Mouse (Mus musculus): ENCODE measurements around the gene Creg2. TPM values are rescaled to one million over a fixed set of nuclear protein-coding genes. Genes with fewer than 3 reads are reported as not detected.

Creg2 gene
- polyA plus RNA-seq, 1 experiment from 2014 or later, result 12.6 TPM

- no peak overlapping the region for H3K4me3 ChIP-seq (replicated peaks)
- ATAC-seq (ENCODE audit: low FRiP score), result no peak
- no peaks in the 10 kb centered on the region for H3K27me3 ChIP-seq (replicated peaks)
- 70% methylated on average over 6 of the region's 6 CpGs for WGBS
- no peaks in the 10 kb centered on the region for H3K36me3 ChIP-seq
- no peak overlapping the region for H3K9ac ChIP-seq (replicated peaks)
- H3K9me3 ChIP-seq (replicated peaks), result no peaks in the 10 kb centered on the region
- no peak overlapping the region for H3K4me2 ChIP-seq
- peaks cover 21% of the 10 kb centered on the region for H3K4me1 ChIP-seq
- H3K27ac ChIP-seq (replicated peaks), result no peak overlapping the region
Observed at GRCm38 (mm10) chr1:39571653-39572052, 79.6 kb downstream of the Creg2 start.

Other genes with a start within 250 kb of the Creg2 start
- gene Tbc1d8, start 172.7 kb downstream of the Creg2 start, polyA plus RNA-seq (2015; fragmentation: Nextera tagmentation; extraction: Ambion mirVana), result 12.2 and 12.7 TPM in 2 replicates
- 15.2 and 16.7 TPM in 2 replicates for gene Cnot11, start 116.5 kb downstream of the Creg2 start, polyA plus RNA-seq (2015; fragmentation: Nextera tagmentation; extraction: Ambion mirVana)
- gene Rnf149, start 74.1 kb downstream of the Creg2 start, polyA plus RNA-seq (2015; fragmentation: Nextera tagmentation; extraction: Ambion mirVana), result 26.1 and 26.5 TPM in 2 replicates
- gene Rfx8, start 69.5 kb upstream of the Creg2 start, polyA plus RNA-seq (2015; fragmentation: Nextera tagmentation; extraction: Ambion mirVana), result 0.14 and 0.27 TPM in 2 replicates
- gene Gm3646, start 153.9 kb upstream of the Creg2 start, polyA plus RNA-seq (2015; fragmentation: Nextera tagmentation; extraction: Ambion mirVana), result not detected in 2 replicates
- 31.1 and 35.7 TPM in 2 replicates for gene Map4k4, start 249.4 kb upstream of the Creg2 start, polyA plus RNA-seq (2015; fragmentation: Nextera tagmentation; extraction: Ambion mirVana)

All from neural tube, embryonic 15.5 days (tissue).